Mouse (Mus musculus) ES-E14 (cell line): ENCODE measurements around the gene Fars2. TPM values are rescaled to one million over a fixed set of nuclear protein-coding genes. Genes with fewer than 3 reads are reported as not detected.

Experiments used
- DNase-seq: peaks from one replicate; pipeline ENCODE4 v3.0.0-alpha.2; 2013; ENCODE audit warnings: low read depth, low spot score
- H3K27ac ChIP-seq: 2 replicates; pipeline ENCODE4 v1.5.1; 2012; ENCODE audit warnings: low read depth, mild to moderate bottlenecking, low read length, moderate library complexity, mixed read lengths; ENCODE audit not compliant: poor library complexity, insufficient read depth, severe bottlenecking
- H3K36me3 ChIP-seq: 2 replicates; pipeline ENCODE4 v1.6.1; 2012; ENCODE audit warnings: mild to moderate bottlenecking, low read length, moderate library complexity, mixed read lengths; ENCODE audit not compliant: control insufficient read depth, poor library complexity, insufficient read depth, severe bottlenecking
- H3K4me1 ChIP-seq, 2 experiments: fragments of 150-350 bp in 1 of 2; sonication (generic) in 1 of 2; 2 replicates each; pipeline ENCODE4 v1.6.1; 2012; ENCODE audit warnings: low read length in 2 of 2, mild to moderate bottlenecking in 1 of 2, mixed read lengths in 1 of 2; ENCODE audit not compliant: control insufficient read depth in 2 of 2, insufficient read depth in 2 of 2, poor library complexity in 1 of 2
- H3K4me3 ChIP-seq, 2 experiments: fragments of 150-350 bp in 1 of 2; sonication (generic) in 1 of 2; 2 replicates each; pipeline ENCODE4 v1.5.1; 2012; ENCODE audit warnings: low read length in 2 of 2, low read depth in 1 of 2, mild to moderate bottlenecking in 1 of 2, mixed read lengths in 1 of 2; ENCODE audit not compliant: insufficient read depth in 1 of 2, poor library complexity in 1 of 2, severe bottlenecking in 1 of 2
- H3K9ac ChIP-seq: 2 replicates; pipeline ENCODE4 v1.6.1; 2012; ENCODE audit warnings: low read depth, mild to moderate bottlenecking, low read length, mixed read lengths; ENCODE audit not compliant: poor library complexity, insufficient read depth, severe bottlenecking
- H3K9me3 ChIP-seq: fragments of 150-350 bp; sonication (generic); 2 replicates; pipeline ENCODE4 v1.6.1; 2012; ENCODE audit warnings: low read depth, mild to moderate bottlenecking, low read length; ENCODE audit not compliant: control insufficient read depth, insufficient read depth
- CHD2 ChIP-seq: IDR thresholded peaks from 2 replicates; pipeline ENCODE4 v1.6.1; 2014; ENCODE audit warnings: mild to moderate bottlenecking, low read depth, low read length, inconsistent platforms
- HCFC1 ChIP-seq: IDR thresholded peaks from 2 replicates; pipeline ENCODE4 v1.6.1; 2012; ENCODE audit warnings: low read length, inconsistent platforms, borderline replicate concordance; ENCODE audit not compliant: insufficient read depth
- MAFK ChIP-seq: IDR thresholded peaks from 2 replicates; pipeline ENCODE4 v1.6.1; 2014; ENCODE audit warnings: mild to moderate bottlenecking, low read depth, low read length, inconsistent platforms; ENCODE audit not compliant: insufficient read depth
- ZC3H11A ChIP-seq: IDR thresholded peaks from 2 replicates; pipeline ENCODE4 v1.6.1; 2012; ENCODE audit warnings: low read depth, mild to moderate bottlenecking, inconsistent platforms, low read length, borderline replicate concordance
- ZNF384 ChIP-seq: IDR thresholded peaks from 2 replicates; pipeline ENCODE4 v1.6.1; 2012; ENCODE audit warnings: low read depth, low read length, inconsistent platforms
- in situ Hi-C, 2 experiments: fragments of 600-800 bp; cut with MboI; formaldehyde crosslinking; loops; one replicate each; pipeline ENCODE4 v1.15.1; 2025; ENCODE audit warnings: low sequenced_read_pairs in 2 of 2, inconsistent platforms in 1 of 2; ENCODE audit not compliant: unreplicated experiment in 2 of 2
- total RNA-seq: library from RNA; depleted of rRNA; stranded (reverse); fragments of 300-350 nt; gene quantifications from 2 replicates; pipeline ENCODE4 v1.2.3, GENCODE M21; 2012

Fars2 gene
- total RNA-seq, 1 experiment = 22.0 TPM

DNA sequence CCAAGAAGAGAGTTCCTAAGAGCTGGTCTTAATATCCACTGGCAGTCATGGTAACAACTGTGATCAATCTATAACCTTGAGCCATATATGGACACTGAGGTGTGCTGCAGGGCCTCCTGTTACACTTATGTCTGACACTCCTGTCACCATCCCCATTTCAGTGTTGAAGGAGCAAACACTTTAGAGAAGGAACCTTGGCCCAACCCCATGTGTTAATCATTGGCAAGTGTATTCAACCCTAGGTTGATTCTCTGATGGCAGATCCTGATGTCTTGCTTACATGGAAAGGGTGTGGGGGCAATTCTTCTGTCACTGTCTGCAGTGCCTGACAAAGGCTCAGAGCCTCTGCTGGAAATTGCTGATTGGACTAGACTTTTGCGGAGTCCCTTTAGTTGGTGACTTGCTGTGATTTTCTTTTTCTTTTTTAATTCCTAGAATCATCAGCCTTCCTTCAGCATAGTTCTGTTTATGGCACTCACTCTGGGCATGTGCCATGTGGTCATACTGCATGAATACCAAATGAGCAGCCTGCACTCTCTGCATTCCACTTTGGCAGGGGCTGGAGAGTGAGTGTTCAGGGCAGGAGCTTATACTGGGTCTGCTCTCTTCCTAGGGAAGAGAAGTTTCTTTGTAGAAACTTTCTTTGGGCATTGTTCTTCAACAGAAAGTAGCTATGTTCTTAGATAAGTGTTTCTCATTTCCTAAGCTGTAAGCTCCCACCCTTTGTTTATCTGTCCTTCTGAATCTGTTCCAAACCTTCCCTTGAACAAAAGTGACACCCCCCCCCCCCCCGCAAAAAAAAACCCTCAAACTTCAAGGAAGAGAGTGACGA, 181.0 kb downstream of the Fars2 start:
- H3K36me3 ChIP-seq = no peaks in the 10 kb centered on the region
- no peaks in the 10 kb centered on the region for H3K9me3 ChIP-seq
- in situ Hi-C loops = loop anchor here in 1 of 2 experiments (25.0 kb wide), 1 partner anchor 1014 kb away; no protein-coding TSS in a partner anchor
- peaks cover 0 to 14% of the 10 kb centered on the region in 2 experiments; a peak in 1 of 4 replicates for H3K4me1 ChIP-seq
- no peak for TF ChIP-seq HCFC1
- no peak for TF ChIP-seq ZC3H11A
- no peak for TF ChIP-seq ZNF384
- no peak for TF ChIP-seq MAFK
- no peak for TF ChIP-seq CHD2
- no peak overlapping the region for H3K4me3 ChIP-seq
- no peak overlapping the region for H3K27ac ChIP-seq
- no peak for DNase-seq
- no peak overlapping the region for H3K9ac ChIP-seq

DNA sequence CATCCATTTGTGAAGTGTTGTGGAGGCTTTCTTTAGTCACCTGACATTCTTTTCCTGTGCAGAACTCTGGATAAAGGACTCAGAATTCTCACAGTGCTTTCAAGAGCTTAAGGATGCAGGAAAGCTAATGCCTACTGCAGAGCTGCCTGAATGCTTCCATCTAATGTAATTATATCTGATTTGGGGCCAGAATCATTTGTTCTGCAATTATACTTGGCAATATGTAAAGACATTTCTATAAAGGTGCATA, 181.5 kb downstream of the Fars2 start:
- Histone ChIP-seq H3K9ac (no peak overlapping the region), H3K9me3 (no peaks in the 10 kb centered on the region), H3K36me3 (no peaks in the 10 kb centered on the region), H3K4me1 (peaks cover 0 to 14% of the 10 kb centered on the region in 2 experiments; a peak in 1 of 4 replicates), H3K27ac (no peak overlapping the region), H3K4me3 (no peak overlapping the region)
- no peak for DNase-seq
- TF ChIP-seq ZNF384 (no peak), HCFC1 (no peak), MAFK (no peak), CHD2 (no peak), ZC3H11A (no peak)
- in situ Hi-C loops = loop anchor here in 1 of 2 experiments (25.0 kb wide), 1 partner anchor 1014 kb away; no protein-coding TSS in a partner anchor

DNA sequence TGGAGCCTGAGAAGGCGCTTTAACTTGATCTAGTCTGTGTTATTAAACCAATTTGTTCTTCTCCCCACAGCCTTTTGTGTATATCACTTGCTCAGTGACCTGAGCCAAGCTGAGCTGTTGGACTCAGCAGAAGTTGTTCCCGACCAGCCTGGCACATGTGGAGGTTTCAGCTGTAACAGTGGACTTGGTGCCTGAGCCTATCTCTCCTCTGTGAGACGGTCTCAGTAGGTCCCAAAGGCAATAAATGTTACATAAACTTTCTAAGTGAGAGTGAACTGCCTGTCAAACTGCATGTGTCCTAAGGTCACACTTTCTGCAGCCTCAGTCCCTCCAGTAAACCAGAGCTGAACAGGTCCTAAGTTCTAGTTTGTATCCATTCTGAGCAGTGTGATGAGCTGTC, 185.6 kb downstream of the Fars2 start:
- DNase-seq = no peak
- Histone ChIP-seq H3K9ac (no peak overlapping the region), H3K4me3 (no peak overlapping the region), H3K36me3 (no peaks in the 10 kb centered on the region), H3K27ac (no peak overlapping the region), H3K4me1 (peaks cover 0 to 6% of the 10 kb centered on the region in 2 experiments; a peak in 1 of 4 replicates), H3K9me3 (no peaks in the 10 kb centered on the region)
- in situ Hi-C loops = no loop called here
- no peak for TF ChIP-seq ZNF384
- no peak for TF ChIP-seq CHD2
- no peak for TF ChIP-seq HCFC1
- TF ChIP-seq MAFK = no peak
- TF ChIP-seq ZC3H11A = no peak

DNA sequence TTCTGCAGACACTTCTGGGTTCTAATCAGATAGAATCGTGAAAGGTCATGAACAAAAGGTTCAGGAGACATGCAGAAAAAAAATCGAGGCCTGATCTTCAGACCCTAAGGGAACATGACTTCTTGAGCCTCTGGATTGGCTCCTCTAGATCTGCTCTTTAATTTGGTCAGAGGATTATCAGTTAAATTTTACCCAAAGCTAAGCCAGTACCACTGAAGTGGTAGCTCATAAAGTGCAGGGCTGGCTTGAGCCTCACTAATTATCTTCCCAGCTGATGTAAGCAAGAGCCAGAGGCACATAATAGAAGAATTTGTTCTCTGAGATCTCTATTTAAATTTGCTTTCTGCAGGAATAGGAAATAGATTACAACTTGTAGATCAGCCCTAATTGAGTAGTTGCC, 188.1 kb downstream of the Fars2 start:
- in situ Hi-C loops = no loop called here
- no peak for DNase-seq
- Histone ChIP-seq H3K4me1 (no peaks in the 10 kb centered on the region), H3K36me3 (no peaks in the 10 kb centered on the region), H3K4me3 (no peak overlapping the region), H3K9ac (no peak overlapping the region), H3K27ac (no peak overlapping the region), H3K9me3 (no peaks in the 10 kb centered on the region)
- TF ChIP-seq MAFK = no peak
- no peak for TF ChIP-seq ZNF384
- no peak for TF ChIP-seq CHD2
- no peak for TF ChIP-seq ZC3H11A
